Mouse (Mus musculus): Measurements from ENCODE around the gene Rbsn.

- TF ChIP-seq POLR2A (IDR thresholded peaks at IDR 0.05; ENCODE audit: insufficient read length, low read depth), result no peak
- TF ChIP-seq USF1 (IDR thresholded peaks at IDR 0.05; ENCODE audit: low read depth), result no peak
- no peak for TF ChIP-seq MAX (IDR thresholded peaks at IDR 0.05; ENCODE audit: low read depth)
- no peak for TF ChIP-seq TCF3 (IDR thresholded peaks at IDR 0.05; ENCODE audit: insufficient read length, low read depth)
These were observed 6.9 kb upstream of the Rbsn start for GRCm38 (mm10) chr6:92221604-92222003.
